Mouse (Mus musculus) myocyte (in vitro differentiated cells): ENCODE measurements at regions not wholly inside any gene's neighbourhood (a gene's known extent, or its start where the extent isn't known, plus 50 kb on each side); places are given as distances from the start of the nearest gene placed in this dataset.

Experiments
- CEBPB ChIP-seq: IDR thresholded peaks from 2 replicates; pipeline ENCODE4 v1.6.1; 2011; ENCODE audit warnings: mild to moderate bottlenecking, moderate library complexity; ENCODE audit not compliant: poor library complexity, insufficient read depth, severe bottlenecking
- MAX ChIP-seq: IDR thresholded peaks from one replicate; pipeline ENCODE4 v1.6.1; 2011; ENCODE audit warnings: low read depth, mild to moderate bottlenecking, control low read depth
- MYOD1 ChIP-seq, 3 experiments: IDR thresholded peaks; one replicate each; pipeline ENCODE4 v1.6.1; 2011; ENCODE audit warnings: control low read depth in 2 of 3, low read depth in 2 of 3, mild to moderate bottlenecking in 2 of 3, moderate library complexity in 1 of 3; ENCODE audit not compliant: insufficient read length in 2 of 3, control insufficient read depth in 1 of 3
- MYOG ChIP-seq, 3 experiments: IDR thresholded peaks; one replicate each; pipeline ENCODE4 v1.6.1; 2011; ENCODE audit warnings: control low read depth in 2 of 3, low read depth in 2 of 3, mild to moderate bottlenecking in 2 of 3; ENCODE audit not compliant: insufficient read length in 2 of 3, control insufficient read depth in 1 of 3, insufficient read depth in 1 of 3
- POLR2A ChIP-seq: IDR thresholded peaks from one replicate; pipeline ENCODE4 v1.6.1; 2011; ENCODE audit warnings: low read depth, mild to moderate bottlenecking, control low read depth, moderate library complexity; ENCODE audit not compliant: insufficient read length
- POLR2AphosphoS2 ChIP-seq: IDR thresholded peaks from one replicate; pipeline ENCODE4 v1.6.1; 2011; ENCODE audit warnings: low read depth, control low read depth; ENCODE audit not compliant: insufficient read length
- TCF12 ChIP-seq: IDR thresholded peaks from one replicate; pipeline ENCODE4 v1.6.1; 2011; ENCODE audit warnings: mild to moderate bottlenecking, control low read depth; ENCODE audit not compliant: poor library complexity, insufficient read depth, severe bottlenecking

DNA sequence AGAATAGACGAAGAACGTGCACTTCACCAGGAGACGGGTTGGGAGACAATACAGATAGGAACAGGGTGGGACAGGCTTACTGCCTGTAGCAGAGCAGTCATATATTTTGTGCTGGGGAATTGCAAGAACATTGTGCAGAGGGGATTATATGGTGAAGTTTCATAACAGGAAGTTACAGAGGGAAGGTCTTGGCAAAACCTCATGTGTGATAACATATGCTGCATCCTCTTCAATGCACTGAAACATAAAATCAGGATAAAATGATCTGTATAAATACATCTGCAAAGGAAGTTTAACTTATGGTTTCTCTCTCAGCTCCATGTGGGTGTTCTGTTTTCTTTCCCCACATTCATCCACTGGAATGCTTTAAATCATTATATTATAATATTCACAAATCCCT is 876.5 kb upstream of the Dppa4 start:
- TF ChIP-seq POLR2A (no peak), MAX (no peak), CEBPB (no peak), MYOG (IDR thresholded peaks at IDR 0.05; ENCODE audit: control insufficient read depth in 1 of 3, insufficient read depth in 1 of 3, insufficient read length in 2 of 3, low read depth in 2 of 3) (no peak), TCF12 (no peak), MYOD1 (IDR thresholded peaks at IDR 0.05; ENCODE audit: control insufficient read depth in 1 of 3, insufficient read length in 2 of 3, low read depth in 2 of 3) (no peak), POLR2AphosphoS2 (no peak)
